Mouse (Mus musculus) heart, adult 2 months (tissue): ENCODE data around the gene Mab21l3.

Experiments used
- CTCF ChIP-seq: fragments of 200-600 bp; IDR thresholded peaks from 2 replicates; pipeline ENCODE4 v1.8.1; 2022; ENCODE audit warnings: antibody characterized with exemption, mild to moderate bottlenecking, moderate library complexity
- EP300 ChIP-seq: fragments of 200-500 bp; IDR thresholded peaks from 2 replicates; pipeline ENCODE4 v1.6.1; 2011; ENCODE audit warnings: low read depth, low read length, control low read depth; ENCODE audit not compliant: insufficient read depth
- POLR2A ChIP-seq: fragments of 200-500 bp; IDR thresholded peaks from 2 replicates; pipeline ENCODE4 v1.6.1; 2011; ENCODE audit warnings: mild to moderate bottlenecking, low read depth, low read length, control low read depth; ENCODE audit not compliant: insufficient read depth

DNA sequence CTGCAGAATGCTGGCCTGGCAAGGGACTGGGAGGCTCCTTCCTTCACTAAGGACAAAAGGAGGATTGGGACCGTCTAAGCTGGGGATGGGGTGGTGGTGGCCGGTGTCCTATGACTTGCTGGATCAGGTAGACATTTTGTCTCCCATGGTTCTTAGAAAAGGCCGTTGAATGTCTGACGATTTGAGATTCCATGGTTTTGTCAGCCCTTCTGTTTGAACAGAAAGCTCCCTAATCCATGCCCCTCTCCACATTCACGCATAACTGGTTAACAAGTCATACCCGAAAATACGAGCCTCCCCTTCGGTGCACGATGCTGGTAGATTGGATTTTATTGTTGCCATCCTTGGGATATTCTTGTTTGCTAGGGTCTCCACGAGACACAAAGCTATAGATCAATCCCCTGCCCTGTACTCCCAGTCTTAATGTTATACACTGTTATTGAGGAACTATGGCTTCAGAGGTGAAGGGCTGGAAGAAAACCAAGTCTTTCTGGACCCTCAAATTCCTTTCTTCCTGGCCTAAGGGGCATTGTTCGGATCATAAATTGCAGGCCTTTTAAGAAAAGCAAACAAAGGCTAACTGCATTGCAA lies 43.7 kb downstream of the Mab21l3 start:
- TF ChIP-seq CTCF: no peak
- no peak for TF ChIP-seq EP300
- TF ChIP-seq POLR2A: no peak
